Comparison of ENCODE assay signal across 14 mouse cellular contexts in genomic region chr10:114362631-114363030, GRCm38 (mm10).
"Had no signal": no experiment of that assay in that cellular context is flagged by ENCODE, and none has a peak within 500 bp of the region (broad histone marks: within the 10 kb centered on the region; RNA-seq: fewer than 3 reads in every experiment).

No protein-coding gene starts in this region.

- ATAC-seq: liver, postnatal 0 days had no signal

- DNase-seq: kidney, postnatal 25 days; left cerebral cortex, postnatal 4 days; liver; liver, embryonic 13.5 days; liver, postnatal 0 days; lung, postnatal 14 days; midbrain, embryonic 14.5 days; thymus, postnatal 4 days had no signal

- H3K9ac ChIP-seq: liver, embryonic 13.5 days; liver, postnatal 0 days; lung, embryonic 15.5 days; neural tube, embryonic 12.5 days had no signal

- H3K27me3 ChIP-seq: liver, embryonic 13.5 days; lung, embryonic 15.5 days; megakaryocyte, embryonic 14.5 days; neural tube, embryonic 12.5 days had no signal

- H3K36me3 ChIP-seq: liver, embryonic 13.5 days; lung, embryonic 15.5 days; neural tube, embryonic 12.5 days had no signal

- H3K9me3 ChIP-seq: liver, embryonic 13.5 days; lung, embryonic 15.5 days; neural tube, embryonic 12.5 days had no signal

- H3K4me2 ChIP-seq: liver, embryonic 13.5 days; lung, embryonic 15.5 days; neural tube, embryonic 12.5 days had no signal

- H3K4me1 ChIP-seq: liver, embryonic 13.5 days; lung, embryonic 15.5 days; megakaryocyte, embryonic 14.5 days; neural tube, embryonic 12.5 days had no signal

- H3K4me3 ChIP-seq: layer of hippocampus, adult 2 months; liver, embryonic 13.5 days; lung, embryonic 15.5 days; megakaryocyte, embryonic 14.5 days; neural tube, embryonic 12.5 days had no signal

- H3K27ac ChIP-seq: layer of hippocampus, adult 2 months; liver, embryonic 13.5 days; lung, embryonic 15.5 days; macrophage; neural tube, embryonic 12.5 days; stomach, postnatal 0 days had no signal
